Mouse (Mus musculus): Measurements from ENCODE around the gene Clec3a. TPM values are rescaled to one million over a fixed set of nuclear protein-coding genes. Genes with fewer than 3 reads are reported as not detected.

The Clec3a gene
- total RNA-seq (2021), result not detected
- long read RNA-seq, experiment 1, result 0 reads
- long read RNA-seq, experiment 2, result 0 reads

GRCm38 (mm10) chr8:114417786-114418185, at the start of gene Clec3a:
Clec3a (plus strand) TSS chr8:114418086.
- no peak for DNase-seq (ENCODE audit: low spot score in 2 of 2)

GRCm38 (mm10) chr8:114369038-114369976, 48.6 kb upstream of the Clec3a start:
- DNase-seq (ENCODE audit: low spot score in 2 of 2), result peak; percentile 83

GRCm38 (mm10) chr8:114374390-114374789, 43.5 kb upstream of the Clec3a start:
- no peak for DNase-seq (ENCODE audit: low spot score in 2 of 2)

DNA sequence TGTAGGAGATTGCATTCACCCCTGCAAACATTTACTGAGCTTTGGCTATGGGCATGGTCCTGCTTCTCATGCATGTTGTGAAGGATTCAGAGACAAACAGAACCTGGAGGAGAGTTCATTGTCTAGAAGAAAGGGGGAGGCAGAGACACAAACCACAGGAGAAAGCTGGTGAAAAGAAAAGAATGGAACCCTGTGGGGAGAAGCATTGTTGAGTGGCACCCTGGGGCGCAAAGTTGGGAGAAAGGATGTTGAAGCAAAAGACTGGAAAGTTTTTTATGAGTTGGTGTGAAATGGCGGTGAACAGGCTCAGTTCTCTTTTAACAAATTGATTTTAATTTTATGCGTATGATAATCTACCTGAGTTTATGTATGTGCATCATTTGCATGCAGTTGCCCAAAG, 33.7 kb upstream of the Clec3a start:
- no peak for DNase-seq (ENCODE audit: low spot score in 2 of 2)

DNA sequence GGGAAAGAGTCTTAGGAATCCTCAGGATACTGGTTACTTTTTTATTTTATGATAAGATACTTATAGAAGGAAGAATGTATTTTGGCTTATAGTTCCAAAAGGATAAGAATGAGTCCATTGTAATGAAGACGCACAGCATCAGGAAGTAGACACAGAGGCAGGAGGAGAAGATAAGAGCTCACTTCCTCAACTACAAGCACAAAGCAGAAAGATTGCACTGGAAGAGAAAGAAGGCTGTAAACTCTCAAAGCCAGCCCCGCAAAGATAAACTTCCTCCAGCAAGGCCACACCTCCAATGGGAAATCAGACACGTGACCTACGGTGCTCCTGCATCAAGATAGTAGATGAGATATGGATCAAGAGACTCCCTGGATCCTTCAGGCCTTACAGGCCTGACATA, 30.4 kb upstream of the Clec3a start:
- DNase-seq (ENCODE audit: low spot score in 2 of 2), result no peak

GRCm38 (mm10) chr8:114390465-114391254, 27.2 kb upstream of the Clec3a start:
- DNase-seq (ENCODE audit: low spot score in 2 of 2), result no peak

DNA sequence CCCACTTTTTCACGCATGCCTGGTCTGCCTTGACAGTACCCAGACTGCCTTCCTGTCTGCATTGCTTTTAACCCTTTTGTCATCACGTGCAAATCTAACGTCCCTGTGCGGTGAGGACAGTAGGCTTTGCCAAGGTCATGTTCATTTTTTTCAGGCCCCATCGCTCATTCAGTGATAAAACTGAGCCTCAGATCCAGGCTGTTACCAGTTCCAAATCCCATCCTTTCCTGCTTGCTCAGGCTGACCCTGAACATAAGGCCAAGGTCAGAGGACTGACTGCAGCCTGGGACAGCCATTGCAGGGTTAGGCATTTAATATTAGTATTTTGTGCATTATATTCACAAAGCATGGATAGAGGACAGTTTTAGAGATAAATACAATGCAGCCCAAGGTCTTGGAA, 19.6 kb upstream of the Clec3a start:
- no peak for DNase-seq (ENCODE audit: low spot score in 2 of 2)

DNA sequence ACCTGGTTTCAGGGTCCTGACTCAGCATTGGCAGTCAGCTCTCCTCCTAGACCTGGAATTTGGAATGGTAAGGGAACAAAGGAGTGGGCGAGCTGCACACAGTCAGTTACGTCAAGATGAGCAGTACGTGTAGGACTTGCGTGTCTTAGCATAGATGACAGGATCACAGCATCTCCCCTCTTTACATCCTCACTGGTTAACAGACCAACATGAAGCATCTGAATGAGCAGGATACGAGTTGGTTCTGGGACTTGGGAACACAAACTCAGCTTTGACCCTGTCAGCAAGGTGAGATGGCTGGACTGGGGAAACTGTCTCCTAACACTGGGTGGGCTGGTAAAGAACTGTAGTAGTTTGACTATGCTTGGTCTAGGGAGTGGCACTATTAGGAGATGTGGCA, 18.6 kb upstream of the Clec3a start:
- DNase-seq (ENCODE audit: low spot score in 2 of 2), result no peak

GRCm38 (mm10) chr8:114401679-114402078, 16.2 kb upstream of the Clec3a start:
- no peak for DNase-seq (ENCODE audit: low spot score in 2 of 2)

GRCm38 (mm10) chr8:114411421-114411820, 6.5 kb upstream of the Clec3a start:
- no peak for DNase-seq (ENCODE audit: low spot score in 2 of 2)

- no peak for DNase-seq (ENCODE audit: low spot score in 2 of 2)
These were observed 600 bp downstream of the Clec3a start for GRCm38 (mm10) chr8:114418486-114418885.

DNA sequence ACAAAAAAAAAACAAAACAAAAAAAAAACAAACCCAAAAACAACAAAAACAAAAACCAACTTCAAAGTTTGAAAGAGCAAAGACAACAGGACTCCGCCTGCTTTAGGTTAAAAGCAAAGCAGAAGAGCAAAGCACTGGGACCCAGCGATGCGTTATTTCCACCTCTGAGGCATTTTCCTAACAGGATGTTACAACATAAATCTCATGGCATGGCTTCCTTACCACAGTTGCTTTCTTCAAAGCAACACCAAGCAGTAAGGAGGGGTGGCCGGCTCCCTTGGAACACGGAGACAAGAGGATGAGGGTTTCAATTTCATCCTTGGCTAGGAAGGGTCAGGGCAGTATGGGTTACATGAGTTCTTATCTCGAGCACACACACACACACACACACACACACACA, 1.0 kb downstream of the Clec3a start:
- no peak for DNase-seq (ENCODE audit: low spot score in 2 of 2)

GRCm38 (mm10) chr8:114421544-114421943, 3.7 kb downstream of the Clec3a start:
- peak; percentile 25 to 59 for DNase-seq (ENCODE audit: low spot score in 2 of 2)

GRCm38 (mm10) chr8:114438236-114438635, 20.4 kb downstream of the Clec3a start:
- peak; percentile 43 to 68 for DNase-seq (ENCODE audit: low spot score in 2 of 2)

- DNase-seq (ENCODE audit: low spot score in 2 of 2), result peak; percentile 100
These were observed 21.7 kb downstream of the Clec3a start, which contains the start of gene Wwox for GRCm38 (mm10) chr8:114439334-114440204. Wwox (plus strand) TSS chr8:114439655.

DNA sequence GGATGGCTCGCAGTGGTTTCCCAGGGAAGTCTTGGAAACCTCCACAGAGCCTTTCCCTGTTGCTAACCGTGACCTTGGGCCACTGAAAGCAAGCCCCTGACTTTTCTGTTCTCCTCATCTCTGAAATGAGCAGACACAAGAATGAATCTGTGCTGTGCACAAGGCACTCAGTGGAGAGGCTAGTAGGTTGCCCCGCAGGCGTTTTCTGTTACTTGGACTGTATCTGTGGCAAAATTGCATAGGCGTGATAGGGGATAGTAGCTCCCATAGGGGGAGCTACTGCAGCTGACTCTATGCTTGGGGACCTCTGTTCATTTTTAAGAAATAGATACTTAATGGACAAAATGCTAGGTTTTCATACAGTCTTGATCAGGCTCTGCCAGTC, 22.3 kb downstream of the Clec3a start:
- no peak for DNase-seq (ENCODE audit: low spot score in 2 of 2)

DNA sequence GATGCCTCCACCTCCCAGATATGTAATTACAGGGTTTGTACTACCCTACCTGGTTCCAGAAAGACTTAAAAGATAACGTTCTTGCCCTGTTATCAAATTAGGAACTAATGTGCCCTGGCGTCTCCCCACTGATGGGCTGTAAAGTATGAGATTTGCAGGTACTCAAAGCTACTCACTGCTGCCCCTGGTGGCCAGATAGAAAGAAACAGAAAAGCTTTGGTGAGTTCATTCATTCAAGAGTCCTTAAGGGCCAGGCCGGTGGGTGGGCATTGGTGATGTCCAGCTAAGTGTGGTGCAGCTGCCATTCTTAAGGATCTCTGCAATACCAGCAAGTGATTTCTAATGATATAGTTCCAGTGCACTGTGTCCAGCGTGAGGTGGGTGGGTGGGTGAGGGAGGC, 23.7 kb downstream of the Clec3a start:
- no peak for DNase-seq (ENCODE audit: low spot score in 2 of 2)

DNA sequence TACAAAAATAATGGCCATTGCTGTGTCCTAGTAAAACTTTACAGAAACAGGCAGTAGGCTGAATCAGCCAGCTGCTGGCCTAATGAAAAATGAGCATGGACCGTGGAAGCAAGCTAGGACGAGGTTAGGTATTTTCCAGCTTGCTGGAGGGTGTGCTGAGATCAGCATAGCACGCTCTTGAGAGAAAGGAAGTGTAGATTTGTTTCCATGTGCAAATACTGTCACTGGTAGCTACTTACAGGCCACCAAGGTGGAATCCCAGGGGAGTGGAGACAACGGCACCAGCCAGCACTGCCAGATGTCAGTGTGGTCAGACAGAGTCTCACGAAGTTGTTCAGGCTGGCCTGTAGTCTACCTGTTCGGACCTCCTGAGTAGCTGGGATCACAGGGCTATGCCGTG, 29.0 kb downstream of the Clec3a start:
- DNase-seq (ENCODE audit: low spot score in 2 of 2), result no peak

- no peak for DNase-seq (ENCODE audit: low spot score in 2 of 2)
These were observed 34.4 kb downstream of the Clec3a start for GRCm38 (mm10) chr8:114452278-114452677.

DNA sequence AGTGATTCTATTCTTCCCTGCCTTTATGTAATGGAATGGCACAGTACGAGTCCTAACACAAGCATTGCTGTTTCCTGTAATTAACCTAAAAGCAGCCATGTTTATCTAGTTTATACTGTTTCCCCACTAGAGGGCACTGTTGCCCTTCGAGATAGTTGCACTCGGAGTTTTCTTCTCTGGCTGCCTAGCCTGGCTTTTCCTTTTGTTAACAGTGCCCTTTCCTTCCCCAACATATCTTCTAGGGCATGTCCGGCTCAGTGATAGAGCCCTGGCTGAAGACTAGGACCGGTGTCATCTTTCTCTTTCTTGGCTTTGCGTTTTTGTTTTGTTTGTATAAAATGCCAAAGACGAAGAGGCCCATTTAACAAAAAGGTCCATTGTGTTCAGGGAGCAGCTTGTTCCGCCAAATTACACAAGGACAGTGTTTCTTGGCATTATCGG, 34.9 kb downstream of the Clec3a start:
- DNase-seq (ENCODE audit: low spot score in 2 of 2), result peak; percentile 64 to 71

- no peak for DNase-seq (ENCODE audit: low spot score in 2 of 2)
These were observed 37.4 kb downstream of the Clec3a start for GRCm38 (mm10) chr8:114455302-114455701.

Measured in left cerebral cortex, adult 18-20 months (tissue).